Mouse (Mus musculus): ENCODE data around the gene Pde8b. TPM values are rescaled to one million over a fixed set of nuclear protein-coding genes. Genes with fewer than 3 reads are reported as not detected.
A peak's percentile ranks its signal among the peaks of the same experiment; 100 is the strongest.

Pde8b gene
- polyA plus RNA-seq, 1 experiment from 2014 or later, result 12.1 TPM

- ATAC-seq (replicated peaks; ENCODE audit: low FRiP score, low read depth) (no peak), DNase-seq (ENCODE audit: low spot score) (no peak)
- Histone ChIP-seq H3K9ac (ENCODE audit: low read depth, low read length) (no peak overlapping the region), H3K36me3 (ENCODE audit: insufficient read depth, low read length) (no peaks in the 10 kb centered on the region), H3K27me3 (ENCODE audit: insufficient read depth, low read length) (no peaks in the 10 kb centered on the region), H3K4me3 (replicated peaks; ENCODE audit: low read depth, low read length) (no peak overlapping the region), H3K9me3 (replicated peaks; ENCODE audit: low read length) (no peaks in the 10 kb centered on the region), H3K27ac (no peak overlapping the region), H3K4me2 (ENCODE audit: low read length) (no peak overlapping the region), H3K4me1 (replicated peaks; ENCODE audit: insufficient read depth, low read length) (no peaks in the 10 kb centered on the region)
- 93% methylated on average over 3 of the region's 3 CpGs for WGBS
- TF ChIP-seq CTCF (IDR thresholded peaks at IDR 0.05; ENCODE audit: low read depth), result no peak
Observed at GRCm38 (mm10) chr13:95202151-95202758, 47.9 kb downstream of the Pde8b start.

DNA sequence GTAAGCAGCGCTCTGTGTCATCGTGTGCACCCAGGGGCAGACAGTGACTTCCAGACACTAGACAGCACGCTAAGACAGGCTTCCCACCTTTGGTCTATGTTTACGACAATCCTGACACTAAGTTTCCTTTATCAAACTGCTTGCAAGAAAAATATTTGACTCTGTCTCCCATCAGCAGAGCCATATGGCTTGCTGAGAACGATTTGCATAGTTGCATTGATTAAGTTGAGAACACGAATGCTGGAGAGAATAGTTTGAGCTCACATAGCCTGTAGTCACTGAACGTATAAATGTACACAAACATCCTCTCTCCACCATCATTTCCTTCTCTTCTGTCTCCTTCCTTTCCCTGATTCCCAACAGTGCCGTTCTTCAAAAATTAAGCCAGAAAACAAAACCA is 49.3 kb downstream of the Pde8b start:
- Histone ChIP-seq H3K4me3 (replicated peaks; ENCODE audit: low read depth, low read length) (no peak overlapping the region), H3K9me3 (replicated peaks; ENCODE audit: low read length) (no peaks in the 10 kb centered on the region), H3K27ac (no peak overlapping the region), H3K27me3 (ENCODE audit: insufficient read depth, low read length) (no peaks in the 10 kb centered on the region), H3K4me2 (ENCODE audit: low read length) (no peak overlapping the region), H3K9ac (ENCODE audit: low read depth, low read length) (no peak overlapping the region), H3K36me3 (ENCODE audit: insufficient read depth, low read length) (no peaks in the 10 kb centered on the region), H3K4me1 (replicated peaks; ENCODE audit: insufficient read depth, low read length) (no peaks in the 10 kb centered on the region)
- WGBS, result 73% methylated on average over 8 of the region's 8 CpGs
- TF ChIP-seq CTCF (IDR thresholded peaks at IDR 0.05; ENCODE audit: low read depth), result no peak
- ATAC-seq (replicated peaks; ENCODE audit: low FRiP score, low read depth), result no peak
- DNase-seq (ENCODE audit: low spot score), result no peak

DNA sequence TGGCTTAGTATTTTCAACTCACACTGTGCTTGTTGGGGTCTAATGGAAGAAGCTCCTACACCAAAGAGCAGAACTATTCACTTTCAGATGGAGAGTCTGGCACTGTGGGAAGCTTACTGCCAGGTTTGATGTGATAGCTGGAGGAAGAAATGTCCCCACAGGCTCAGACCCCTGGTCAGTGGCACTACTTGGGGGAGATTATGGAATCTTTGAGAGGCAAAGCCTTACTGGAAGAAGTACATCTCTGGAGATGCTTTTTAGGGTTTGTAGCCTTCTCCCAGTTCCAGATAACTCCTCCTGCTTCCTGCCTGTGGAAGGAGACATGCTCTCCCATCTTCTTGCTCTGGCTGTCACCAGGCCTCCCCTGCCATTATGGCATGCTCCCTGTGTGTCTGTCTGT is 50.1 kb downstream of the Pde8b start:
- no peak overlapping the region for H3K4me2 ChIP-seq (ENCODE audit: low read length)
- TF ChIP-seq CTCF (IDR thresholded peaks at IDR 0.05; ENCODE audit: low read depth), result no peak
- no peaks in the 10 kb centered on the region for H3K27me3 ChIP-seq (ENCODE audit: insufficient read depth, low read length)
- ATAC-seq (replicated peaks; ENCODE audit: low FRiP score, low read depth), result no peak
- H3K4me1 ChIP-seq (replicated peaks; ENCODE audit: insufficient read depth, low read length), result no peaks in the 10 kb centered on the region
- H3K9ac ChIP-seq (ENCODE audit: low read depth, low read length), result no peak overlapping the region
- H3K9me3 ChIP-seq (replicated peaks; ENCODE audit: low read length), result no peaks in the 10 kb centered on the region
- DNase-seq (ENCODE audit: low spot score), result no peak
- H3K36me3 ChIP-seq (ENCODE audit: insufficient read depth, low read length), result no peaks in the 10 kb centered on the region
- no peak overlapping the region for H3K4me3 ChIP-seq (replicated peaks; ENCODE audit: low read depth, low read length)
- H3K27ac ChIP-seq, result no peak overlapping the region

DNA sequence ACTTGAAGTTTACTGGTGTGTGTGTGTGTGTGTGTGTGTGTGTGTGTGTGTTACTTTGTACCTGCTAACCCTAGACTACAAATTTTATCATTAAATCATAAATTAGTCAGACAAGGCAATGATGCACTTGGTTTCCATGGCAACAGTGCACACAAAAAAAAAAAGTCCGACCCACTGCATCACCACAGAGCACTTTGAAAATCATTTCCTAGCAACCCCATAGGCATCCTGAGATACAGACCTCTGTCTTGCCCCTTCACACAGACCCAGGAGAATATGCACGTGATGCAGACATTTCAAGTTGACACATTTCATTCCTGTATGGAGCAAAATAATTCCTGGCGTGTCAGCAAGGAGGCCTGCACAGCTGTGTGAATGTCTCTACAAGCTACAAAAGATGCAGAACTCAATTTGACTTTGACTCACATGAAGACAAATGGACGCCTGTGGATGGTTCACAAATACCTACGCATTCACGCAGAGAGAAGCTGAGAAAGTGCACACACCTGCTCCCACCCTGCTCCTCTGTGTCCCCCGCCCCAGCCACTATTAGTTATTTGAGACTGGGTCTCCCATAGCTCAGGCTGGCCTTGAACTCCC is 53.9 kb downstream of the Pde8b start:
- H3K4me1 ChIP-seq (replicated peaks; ENCODE audit: insufficient read depth, low read length), result no peaks in the 10 kb centered on the region
- H3K9me3 ChIP-seq (replicated peaks; ENCODE audit: low read length), result no peaks in the 10 kb centered on the region
- WGBS, result 75% methylated on average over 7 of the region's 7 CpGs
- ATAC-seq (replicated peaks; ENCODE audit: low FRiP score, low read depth) (no peak), DNase-seq (ENCODE audit: low spot score) (no peak)
- no peak for TF ChIP-seq CTCF (IDR thresholded peaks at IDR 0.05; ENCODE audit: low read depth)
- no peak overlapping the region for H3K27ac ChIP-seq
- H3K27me3 ChIP-seq (ENCODE audit: insufficient read depth, low read length), result no peaks in the 10 kb centered on the region
- H3K4me3 ChIP-seq (replicated peaks; ENCODE audit: low read depth, low read length), result no peak overlapping the region
- no peak overlapping the region for H3K4me2 ChIP-seq (ENCODE audit: low read length)
- H3K9ac ChIP-seq (ENCODE audit: low read depth, low read length), result no peak overlapping the region
- H3K36me3 ChIP-seq (ENCODE audit: insufficient read depth, low read length), result no peaks in the 10 kb centered on the region

DNA sequence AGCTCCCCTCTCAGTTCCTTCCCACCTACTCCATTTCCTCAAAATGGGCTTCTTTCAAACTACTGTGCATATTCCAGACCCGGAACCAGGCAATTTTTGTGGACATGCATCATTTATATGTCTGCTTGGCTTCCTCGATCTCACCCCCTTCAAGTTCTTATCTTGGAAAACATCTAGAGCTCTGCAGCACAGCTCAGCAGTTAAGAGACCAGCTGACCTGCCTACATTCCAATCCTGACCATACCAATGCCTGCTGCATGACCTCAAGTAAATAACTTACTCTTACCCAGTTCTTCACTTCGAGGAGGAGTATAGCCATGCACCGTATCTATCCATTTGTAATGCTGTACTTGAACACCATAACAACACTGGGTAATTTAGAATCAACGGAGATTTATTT is 58.2 kb downstream of the Pde8b start:
- H3K9me3 ChIP-seq (replicated peaks; ENCODE audit: low read length), result no peaks in the 10 kb centered on the region
- DNase-seq (ENCODE audit: low spot score) (peak; percentile 24), ATAC-seq (replicated peaks; ENCODE audit: low FRiP score, low read depth) (peak; percentile 61; the same call in 1 of the 2 replicates)
- H3K27ac ChIP-seq, result no peak overlapping the region
- H3K27me3 ChIP-seq (ENCODE audit: insufficient read depth, low read length), result no peaks in the 10 kb centered on the region
- no peak for TF ChIP-seq CTCF (IDR thresholded peaks at IDR 0.05; ENCODE audit: low read depth)
- H3K4me1 ChIP-seq (replicated peaks; ENCODE audit: insufficient read depth, low read length), result no peaks in the 10 kb centered on the region
- H3K36me3 ChIP-seq (ENCODE audit: insufficient read depth, low read length), result no peaks in the 10 kb centered on the region
- H3K4me3 ChIP-seq (replicated peaks; ENCODE audit: low read depth, low read length), result no peak overlapping the region
- no peak overlapping the region for H3K9ac ChIP-seq (ENCODE audit: low read depth, low read length)
- 69% methylated on average over 5 of the region's 5 CpGs for WGBS
- H3K4me2 ChIP-seq (ENCODE audit: low read length), result no peak overlapping the region

DNA sequence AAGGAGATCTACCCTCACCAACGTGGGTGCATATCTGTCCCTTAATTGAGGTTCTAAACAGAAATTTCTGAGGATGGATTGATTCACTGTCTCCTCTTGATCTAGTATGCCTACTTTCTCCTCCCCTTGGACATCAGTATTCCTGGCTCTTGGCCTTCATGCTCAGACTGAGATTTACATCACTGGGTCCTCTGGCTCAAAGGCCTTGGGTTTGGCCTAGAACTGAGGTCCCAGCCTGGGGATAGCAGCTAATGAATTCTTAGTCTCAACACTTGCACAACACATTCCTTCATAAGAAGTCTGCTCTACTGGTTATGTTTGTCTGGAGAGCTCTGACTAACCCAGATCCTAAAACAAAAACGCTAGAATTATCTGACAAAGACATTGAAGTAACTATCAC is 61.0 kb downstream of the Pde8b start:
- Histone ChIP-seq H3K27me3 (ENCODE audit: insufficient read depth, low read length) (no peaks in the 10 kb centered on the region), H3K4me2 (ENCODE audit: low read length) (no peak overlapping the region), H3K4me3 (replicated peaks; ENCODE audit: low read depth, low read length) (no peak overlapping the region), H3K4me1 (replicated peaks; ENCODE audit: insufficient read depth, low read length) (no peaks in the 10 kb centered on the region), H3K9ac (ENCODE audit: low read depth, low read length) (no peak overlapping the region), H3K9me3 (replicated peaks; ENCODE audit: low read length) (no peaks in the 10 kb centered on the region), H3K36me3 (ENCODE audit: insufficient read depth, low read length) (no peaks in the 10 kb centered on the region), H3K27ac (no peak overlapping the region)
- 78% methylated on average over 2 of the region's 2 CpGs for WGBS
- DNase-seq (ENCODE audit: low spot score), result no peak
- ATAC-seq (replicated peaks; ENCODE audit: low FRiP score, low read depth), result no peak
- no peak for TF ChIP-seq CTCF (IDR thresholded peaks at IDR 0.05; ENCODE audit: low read depth)
